Mouse (Mus musculus) cortical plate, adult 2 months (tissue): ENCODE data around the gene Nbas.

Experiments used
- CTCF ChIP-seq: fragments of 200-500 bp; IDR thresholded peaks from 2 replicates; pipeline ENCODE4 v1.5.1; 2011; ENCODE audit warnings: mild to moderate bottlenecking, control low read depth, low read length; ENCODE audit not compliant: insufficient read depth; ENCODE audit errors: extremely low read depth
- POLR2A ChIP-seq: fragments of 200-500 bp; IDR thresholded peaks from 2 replicates; pipeline ENCODE4 v1.6.1; 2011; ENCODE audit warnings: mild to moderate bottlenecking, low read length, control low read depth; ENCODE audit not compliant: insufficient read depth; ENCODE audit errors: extremely low read depth

GRCm38 (mm10) chr12:13410191-13410590 is 141.3 kb downstream of the Nbas start:
- TF ChIP-seq CTCF (no peak), POLR2A (no peak)
